Mouse (Mus musculus): ENCODE results near the gene Pqbp1.
"Not testable (repeated sequence)": the region's sequence is repeated elsewhere in the genome, so short reads cannot be mapped to it uniquely, and the experiment has no call there.

Pqbp1 gene

DNA sequence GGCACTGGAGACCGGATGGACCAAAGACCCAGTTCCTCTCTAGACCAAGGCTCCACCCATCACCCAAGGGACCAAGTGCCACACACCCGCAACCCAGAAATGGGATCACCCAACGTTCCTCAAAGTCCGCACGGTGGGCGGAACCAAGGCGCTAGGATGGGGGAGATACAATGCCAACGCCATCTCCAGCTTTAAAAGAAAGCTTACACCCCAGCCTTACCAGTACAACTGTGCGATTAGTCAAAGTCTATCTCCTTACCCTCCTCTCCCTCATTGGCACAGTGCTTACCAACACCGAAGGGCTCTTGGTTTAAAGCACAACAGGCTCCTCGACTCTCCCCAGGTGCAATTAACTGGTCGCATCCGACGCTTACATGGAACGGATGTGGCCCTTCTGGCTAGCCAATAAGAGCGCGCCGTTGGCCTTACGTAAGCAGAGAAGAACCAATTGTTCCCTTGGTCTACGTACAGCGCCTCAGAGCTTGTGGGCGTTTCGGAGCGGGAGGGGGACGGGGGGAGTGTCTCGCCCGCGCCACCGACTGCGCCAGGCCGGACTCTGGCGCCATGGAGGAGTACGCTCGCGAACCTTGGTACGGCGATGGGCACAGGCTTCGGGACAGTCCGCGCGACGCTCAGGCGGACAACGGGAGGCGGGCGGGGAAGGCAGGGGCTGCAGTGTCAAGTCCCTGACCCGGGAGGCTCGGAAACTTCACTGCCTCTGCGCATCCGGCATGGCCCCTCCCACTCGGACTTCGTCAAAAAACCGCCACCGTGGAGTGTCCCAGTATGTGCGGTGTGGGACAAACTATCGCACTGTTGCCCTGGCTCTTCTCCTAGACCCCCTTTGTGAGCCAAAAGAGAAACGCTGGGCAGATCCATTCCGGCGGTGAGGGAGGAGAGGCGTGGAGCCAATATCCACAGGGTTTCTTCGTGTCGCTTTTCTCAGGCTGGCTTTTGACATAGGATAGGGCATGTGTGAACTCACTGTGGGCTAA is at the start of gene Pqbp1, which contains the start of gene Timm17b:
Gene Pqbp1, minus strand, starts transcription at position 390 of the 995 bp plus-strand sequence.
Gene Timm17b, plus strand, starts transcription at position 478 of the 995 bp plus-strand sequence.
- peak; percentile 69 to 72 for DNase-seq (ENCODE audit: low spot score in 2 of 2)

- DNase-seq (ENCODE audit: low spot score in 2 of 2), result peak; percentile 76 to 83
Measured at GRCm38 (mm10) chrX:7947900-7948492, 48.9 kb upstream of the Pqbp1 start.

- DNase-seq (ENCODE audit: low spot score in 2 of 2), result no peak
Measured at GRCm38 (mm10) chrX:7947108-7947899, 48.2 kb upstream of the Pqbp1 start, which contains the start of gene Hdac6. TSS of gene Hdac6 (minus strand) at chrX:7947889.

DNA sequence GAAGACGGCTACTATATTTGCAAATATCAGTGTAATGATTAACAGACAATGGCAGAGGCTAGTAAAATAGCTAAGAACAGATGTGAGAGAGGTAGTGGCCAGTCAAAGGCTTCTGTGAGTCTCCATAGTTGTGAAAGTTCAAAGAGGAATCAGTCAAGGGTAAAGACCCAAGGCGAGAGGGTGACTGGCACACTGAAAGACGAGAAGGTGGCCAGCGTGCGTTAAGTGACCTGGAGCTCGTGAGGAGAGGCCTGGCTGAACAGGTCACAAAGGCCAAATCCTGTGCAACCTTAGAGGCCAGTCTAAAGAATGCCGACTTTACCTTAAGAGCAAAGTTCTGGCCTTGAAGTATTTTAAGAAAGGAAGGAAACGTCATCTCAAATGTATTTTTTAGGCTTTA is 46.5 kb upstream of the Pqbp1 start:
- DNase-seq (ENCODE audit: low spot score in 2 of 2), result no peak

DNA sequence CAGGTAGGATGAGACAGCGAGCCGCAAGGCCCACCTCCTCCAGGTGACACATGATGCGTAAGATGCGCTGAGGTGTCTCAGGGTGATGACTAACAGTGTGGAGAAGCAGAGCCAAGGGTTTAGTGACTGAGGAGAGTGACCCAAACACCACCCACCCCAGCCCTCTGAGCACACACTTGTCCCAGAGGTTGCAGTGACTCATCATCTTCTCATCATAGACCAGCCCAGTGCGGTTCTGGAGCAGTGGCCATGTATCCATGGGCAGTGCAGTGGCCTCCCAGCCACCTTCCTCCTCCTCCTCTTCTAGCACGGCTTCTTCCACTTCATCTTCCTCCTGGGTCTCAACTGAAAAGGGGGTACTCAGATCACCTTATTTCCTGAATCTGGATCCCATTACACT is 38.6 kb upstream of the Pqbp1 start:
- no peak for DNase-seq (ENCODE audit: low spot score in 2 of 2)

- DNase-seq (ENCODE audit: low spot score in 2 of 2), result no peak
Measured at GRCm38 (mm10) chrX:7936874-7937273, 37.8 kb upstream of the Pqbp1 start.

DNA sequence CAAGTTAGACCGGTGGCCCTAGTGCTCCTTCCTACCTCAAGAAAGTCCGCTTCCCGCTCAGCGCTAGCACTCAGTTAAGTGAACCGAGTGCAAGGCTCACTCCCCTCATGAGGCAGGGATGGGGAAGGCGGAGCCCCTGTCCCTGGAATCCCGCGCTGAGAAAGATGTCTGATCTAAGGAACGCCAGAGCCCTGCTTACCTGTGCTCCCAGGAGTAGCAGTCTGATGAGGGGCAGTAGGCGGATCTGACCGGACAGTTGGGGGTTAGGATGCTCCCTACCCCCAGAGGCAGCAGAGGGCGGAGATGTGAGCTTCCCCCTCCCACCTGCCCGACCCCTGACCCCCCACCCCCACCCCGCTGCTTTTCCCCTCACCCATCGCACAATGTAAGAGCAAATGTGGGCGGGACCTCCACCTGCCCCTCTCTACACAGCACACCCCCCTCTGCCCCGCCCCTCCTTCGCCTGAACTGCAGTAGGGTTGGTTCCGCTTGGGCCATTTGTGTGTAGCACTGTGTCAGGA is 29.3 kb upstream of the Pqbp1 start, which contains the start of gene Eras:
Gene Eras, minus strand, starts transcription at position 338 of the 521 bp plus-strand sequence.
- no peak for DNase-seq (ENCODE audit: low spot score in 2 of 2)

DNA sequence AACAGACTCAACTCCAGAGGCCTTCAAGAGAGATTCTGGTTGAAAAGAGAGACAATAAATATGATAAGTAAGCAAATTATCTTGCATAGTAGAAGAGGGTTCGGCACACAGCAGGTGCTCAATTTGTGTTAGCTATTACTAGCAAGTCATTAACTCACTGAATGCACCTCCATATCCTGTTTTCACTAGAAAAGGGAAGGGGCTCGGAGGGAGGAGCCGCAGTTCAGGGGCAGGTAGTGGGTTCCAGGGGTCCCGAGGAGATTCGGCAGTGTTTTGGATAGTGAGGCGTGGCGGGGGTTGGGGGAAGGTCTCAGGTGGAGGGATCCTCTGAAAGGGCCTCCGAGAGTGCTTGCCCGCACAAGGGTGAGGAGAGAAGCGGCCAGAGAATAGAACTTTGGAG is 28.0 kb upstream of the Pqbp1 start:
- no peak for DNase-seq (ENCODE audit: low spot score in 2 of 2)

- DNase-seq (ENCODE audit: low spot score in 2 of 2), result no peak
Measured at GRCm38 (mm10) chrX:7926266-7926665, 27.2 kb upstream of the Pqbp1 start.

DNA sequence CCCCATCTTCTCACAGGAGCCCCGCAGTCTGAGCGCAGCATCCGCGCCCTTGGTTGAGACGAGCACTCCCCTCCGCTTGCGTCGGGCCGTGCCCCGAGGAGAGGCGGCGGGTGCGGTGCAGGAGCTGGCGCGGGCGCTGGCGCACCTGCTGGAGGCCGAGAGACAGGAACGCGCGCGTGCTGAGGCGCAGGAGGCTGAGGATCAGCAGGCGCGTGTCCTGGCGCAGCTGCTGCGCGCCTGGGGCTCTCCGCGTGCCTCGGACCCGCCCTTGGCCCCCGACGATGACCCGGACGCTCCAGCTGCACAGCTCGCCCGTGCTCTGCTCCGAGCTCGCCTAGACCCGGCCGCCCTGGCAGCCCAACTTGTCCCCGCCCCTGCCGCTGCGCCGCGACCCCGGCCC is 23.0 kb upstream of the Pqbp1 start:
- no peak for DNase-seq (ENCODE audit: low spot score in 2 of 2)

DNA sequence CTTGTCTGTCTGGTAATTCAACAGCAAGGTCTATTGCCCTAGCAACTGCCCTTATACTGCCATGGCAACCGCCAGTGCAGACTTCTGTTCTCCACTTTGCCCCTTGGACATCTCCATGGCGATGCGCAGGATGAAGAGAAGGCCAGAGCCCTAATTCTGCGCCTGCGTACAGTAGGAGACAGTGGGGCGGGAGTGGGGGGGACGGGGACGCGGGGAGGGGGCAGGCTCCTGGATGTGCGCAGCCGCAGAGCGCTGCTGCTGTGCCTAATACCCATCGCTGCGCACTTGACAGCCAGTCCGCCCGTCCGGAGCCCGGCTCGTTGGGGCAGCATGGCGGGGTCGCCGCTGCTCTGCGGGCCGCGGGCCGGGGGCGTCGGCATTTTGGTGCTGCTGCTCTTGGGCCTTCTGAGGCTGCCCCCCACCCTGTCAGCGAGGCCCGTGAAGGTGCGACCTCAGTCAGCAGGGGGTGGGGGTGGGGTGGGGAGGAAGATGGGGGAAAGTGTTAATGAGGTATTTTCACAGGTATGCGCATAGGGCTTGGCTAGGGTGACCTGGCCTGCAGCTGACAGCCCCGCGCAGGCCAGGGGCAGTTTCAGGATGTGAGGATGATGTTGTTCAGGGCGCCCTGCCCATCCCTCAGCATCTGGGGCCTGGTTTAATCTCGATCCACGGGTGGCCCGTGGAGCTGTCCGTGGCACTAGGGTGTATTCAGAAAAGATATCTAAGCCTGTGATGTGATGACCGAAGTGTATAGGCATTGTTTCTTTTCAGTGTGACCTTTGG is 20.7 kb upstream of the Pqbp1 start, which contains the start of gene Pcsk1n:
Gene Pcsk1n, plus strand, starts transcription at position 222 of the 783 bp plus-strand sequence.
- DNase-seq (ENCODE audit: low spot score in 2 of 2), result peak; percentile 9 to 26

DNA sequence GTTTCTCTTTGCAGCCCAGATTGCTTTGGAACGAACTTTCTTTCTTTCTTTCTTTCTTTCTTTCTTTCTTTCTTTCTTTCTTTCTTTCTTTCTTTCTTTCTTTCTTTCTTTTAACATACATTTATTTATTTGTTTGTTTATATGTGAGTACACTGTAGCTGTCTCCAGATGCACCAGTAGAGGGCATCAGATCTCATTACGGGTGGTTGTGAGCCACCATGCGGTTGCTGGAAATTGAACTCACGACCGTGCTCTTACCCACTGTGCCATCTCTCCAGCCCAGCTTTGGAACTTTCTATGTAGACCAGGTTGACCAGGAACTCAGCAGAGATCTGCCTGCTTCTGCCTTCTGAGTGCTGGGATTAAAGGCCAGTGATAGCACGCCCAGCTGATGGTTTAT is 18.9 kb upstream of the Pqbp1 start:
- not testable (repeated sequence) for DNase-seq (ENCODE audit: low spot score in 2 of 2)

DNA sequence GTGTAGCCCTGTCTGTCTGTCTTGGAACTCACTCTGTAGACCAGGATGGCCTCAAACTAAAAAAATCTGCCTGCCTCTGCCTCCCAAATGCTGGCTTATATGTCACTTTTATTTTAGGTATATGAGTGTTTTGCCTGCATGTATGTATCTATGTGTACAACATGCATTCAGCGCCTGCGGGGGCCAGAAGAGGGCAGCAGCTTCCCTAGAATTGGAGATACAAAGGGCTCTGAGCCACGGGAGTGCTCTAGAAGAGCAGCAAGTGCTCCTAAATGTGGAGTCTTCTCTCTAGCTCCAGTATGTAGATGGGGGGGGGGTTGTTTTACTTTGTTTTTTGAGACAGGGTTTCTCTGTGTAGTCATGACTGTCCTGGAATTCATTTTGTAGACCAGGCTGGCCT is 16.6 kb upstream of the Pqbp1 start:
- not testable (repeated sequence) for DNase-seq (ENCODE audit: low spot score in 2 of 2)

GRCm38 (mm10) chrX:7910473-7910872 is 11.4 kb upstream of the Pqbp1 start:
- no peak for DNase-seq (ENCODE audit: low spot score in 2 of 2)

- not testable (repeated sequence) for DNase-seq (ENCODE audit: low spot score in 2 of 2)
Measured at GRCm38 (mm10) chrX:7909242-7909641, 10.2 kb upstream of the Pqbp1 start, which contains the start of gene Gm10490. TSS of gene Gm10490 (plus strand) at chrX:7909542.

- DNase-seq (ENCODE audit: low spot score in 2 of 2), result no peak
Measured at GRCm38 (mm10) chrX:7907735-7908134, 8.7 kb upstream of the Pqbp1 start, which contains the start of gene Gm10491. TSS of gene Gm10491 (minus strand) at chrX:7907835.

GRCm38 (mm10) chrX:7904441-7904840 is 5.4 kb upstream of the Pqbp1 start:
- DNase-seq (ENCODE audit: low spot score in 2 of 2), result no peak

DNA sequence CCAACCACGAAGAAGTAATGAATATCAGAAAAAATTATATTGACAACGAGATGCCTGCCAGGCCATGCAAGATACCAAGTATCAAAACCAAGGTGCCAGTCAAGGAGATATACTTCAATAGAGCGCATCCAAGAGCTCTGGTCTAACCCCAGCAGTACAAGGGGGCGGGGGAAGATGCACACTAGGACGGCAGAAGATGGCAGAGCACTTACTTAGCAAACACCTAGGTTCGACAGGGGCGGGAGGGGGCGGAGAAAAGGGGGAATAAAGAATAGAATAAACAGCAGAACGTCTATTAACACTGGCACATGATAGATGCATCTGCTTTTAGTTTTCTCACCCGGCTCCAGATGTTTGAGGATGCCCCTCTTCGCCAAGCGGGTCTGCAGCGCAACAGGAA is 858 bp downstream of the Pqbp1 start:
- no peak for DNase-seq (ENCODE audit: low spot score in 2 of 2)

DNA sequence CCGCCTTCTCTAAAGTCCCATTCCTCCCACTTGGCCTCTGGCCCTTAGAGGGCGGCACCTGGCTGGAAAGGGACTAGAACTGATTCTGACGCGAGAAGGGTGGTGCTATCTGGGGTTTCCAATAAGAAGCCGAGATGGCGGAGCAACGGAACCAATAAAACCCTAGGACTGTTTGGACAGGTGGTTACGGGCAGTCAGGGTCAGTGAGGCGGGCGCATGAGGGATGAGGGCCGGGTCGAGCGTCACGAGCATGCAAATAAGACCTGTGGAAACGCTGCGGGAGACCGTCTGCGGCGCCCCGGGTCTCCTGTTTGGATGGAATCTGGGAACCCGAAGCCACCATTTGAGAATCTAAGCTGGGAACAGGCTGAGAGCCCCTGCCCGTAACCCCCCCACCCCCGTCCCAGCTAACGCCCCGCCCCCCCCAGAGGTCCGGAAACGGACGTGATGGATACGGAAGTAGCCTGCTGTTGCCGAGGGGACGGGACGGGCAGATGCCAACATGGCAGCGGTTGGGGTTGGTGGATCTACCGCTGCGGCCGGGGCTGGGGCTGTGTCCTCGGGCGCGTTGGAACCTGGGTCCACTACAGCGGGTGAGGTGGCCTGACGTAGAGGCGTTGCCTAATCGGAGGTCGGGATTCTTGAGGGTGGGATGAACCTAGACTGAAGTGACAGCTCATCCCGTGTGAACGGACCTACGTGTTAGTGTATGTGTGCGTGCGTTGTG is 15.1 kb downstream of the Pqbp1 start, which contains the start of gene Slc35a2:
Gene Slc35a2, plus strand, starts transcription at position 188 of the 727 bp plus-strand sequence.
- DNase-seq (ENCODE audit: low spot score in 2 of 2), result peak; percentile 46 to 57

GRCm38 (mm10) chrX:7879819-7880218 is 19.2 kb downstream of the Pqbp1 start:
- peak in 1 of 2 experiments; percentile 24 for DNase-seq (ENCODE audit: low spot score in 2 of 2)
